Mouse (Mus musculus): ENCODE data around the gene Eef1g.
A peak's percentile ranks its signal among the peaks of the same experiment; 100 is the strongest.
"Not testable (repeated sequence)": the region's sequence is repeated elsewhere in the genome, so short reads cannot be mapped to it uniquely, and the experiment has no call there.

The Eef1g gene

DNA sequence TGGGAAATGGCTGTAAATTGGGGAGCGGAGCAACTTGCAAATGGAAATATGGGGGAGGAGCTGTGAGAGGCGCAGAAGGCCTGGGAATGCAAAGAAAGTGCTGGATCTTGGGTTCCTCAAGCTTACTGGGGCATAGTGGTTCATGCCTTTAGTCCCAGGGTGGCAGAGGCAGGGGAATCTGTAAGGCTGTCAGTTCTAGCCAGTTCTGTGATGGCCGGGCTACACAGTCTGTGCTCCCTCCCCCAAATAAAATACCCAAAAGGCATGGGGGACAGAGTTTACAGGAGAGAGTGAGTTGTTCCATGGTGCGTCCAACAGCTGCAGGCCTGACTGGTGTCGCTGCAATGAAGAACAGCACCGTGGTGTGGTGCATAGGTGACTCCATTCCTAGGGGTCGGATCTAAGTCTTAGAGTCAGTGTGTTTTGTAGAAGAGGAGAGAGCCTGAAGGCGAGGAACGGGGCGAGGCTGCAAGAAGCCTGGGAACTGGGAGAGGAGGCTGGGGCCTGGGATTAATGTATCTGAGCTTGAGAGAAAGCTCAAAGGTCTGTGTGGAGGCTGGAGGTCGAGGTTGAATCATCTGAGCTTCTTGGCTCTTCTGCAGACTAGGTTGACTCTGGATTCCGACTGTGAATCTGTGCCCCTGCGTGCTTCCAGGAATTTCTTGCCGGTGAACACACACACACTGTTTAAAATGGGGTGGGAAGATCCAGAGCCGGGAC lies 21.7 kb downstream of the Eef1g start:
- no peak for DNase-seq

DNA sequence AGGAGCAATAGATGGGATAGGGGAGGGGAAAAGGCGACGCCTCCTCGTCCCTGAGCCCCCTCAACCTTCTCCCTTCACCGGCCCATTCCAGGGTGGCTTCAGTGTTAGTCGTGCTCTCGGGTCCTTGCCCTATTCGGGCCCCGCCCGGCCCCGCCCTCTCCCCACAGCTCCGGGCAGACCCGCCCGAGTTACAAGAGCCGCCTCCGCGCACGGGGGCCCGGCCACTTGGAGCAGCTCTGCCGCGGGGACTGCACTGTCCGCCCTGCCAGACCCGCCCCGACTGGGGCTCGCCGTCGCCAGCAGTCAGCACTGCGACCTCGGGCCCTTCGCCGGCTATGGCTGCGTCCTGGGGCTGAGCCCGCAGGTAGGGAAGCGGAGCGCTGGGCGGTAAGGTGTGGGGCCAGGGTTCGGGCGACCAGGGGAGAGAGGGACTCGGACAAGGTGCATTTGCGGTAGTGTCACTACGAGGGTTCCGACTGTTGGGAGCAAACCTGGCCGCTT lies 22.3 kb downstream of the Eef1g start, which contains the start of gene Ahnak:
Ahnak (plus strand) TSS at position 219 of the 501 bp plus-strand sequence.
- peak; percentile 87 for DNase-seq

DNA sequence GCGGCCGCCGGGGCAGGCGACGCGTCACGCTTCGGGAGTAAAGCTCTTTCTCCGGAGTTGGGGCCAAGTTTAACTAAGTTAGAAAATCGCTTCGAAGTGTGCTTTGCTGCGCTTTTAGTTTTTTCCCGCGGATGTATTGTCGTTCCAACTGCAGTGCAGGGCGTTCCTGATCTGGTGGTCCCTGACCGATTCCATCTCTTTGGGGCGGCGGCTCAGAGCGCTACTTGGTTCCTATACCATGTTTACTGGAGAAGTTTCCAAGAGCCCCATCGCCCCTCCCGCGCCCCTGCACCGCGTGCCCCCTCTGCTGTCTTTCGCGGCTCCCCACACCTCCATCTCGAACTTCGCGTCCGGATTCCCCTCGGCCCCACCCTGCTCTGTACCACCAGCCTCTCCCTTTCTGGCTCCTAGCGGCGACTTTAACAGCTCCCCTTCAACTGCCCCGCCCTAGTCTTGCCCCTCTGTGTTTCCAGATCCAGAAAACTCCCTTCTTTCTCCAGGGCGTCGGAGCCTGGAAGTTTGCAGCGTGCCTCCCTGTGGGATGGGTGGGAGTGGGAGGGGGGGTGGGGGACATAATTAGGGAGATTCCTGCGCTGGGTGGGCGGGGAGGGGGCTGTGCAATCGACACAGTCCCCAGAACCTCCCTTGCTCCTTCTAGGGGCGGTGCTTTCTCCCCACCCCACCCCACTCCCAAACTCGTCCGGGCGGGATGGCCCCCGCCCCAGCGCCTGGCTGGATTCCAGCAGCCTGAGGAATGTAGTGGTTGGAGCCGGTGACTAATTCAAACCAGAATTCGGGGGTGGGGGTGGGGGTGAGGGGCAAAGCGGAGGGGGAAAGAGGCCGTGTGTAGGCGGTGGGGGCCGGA lies 23.0 kb downstream of the Eef1g start:
- DNase-seq: peak; percentile 94

DNA sequence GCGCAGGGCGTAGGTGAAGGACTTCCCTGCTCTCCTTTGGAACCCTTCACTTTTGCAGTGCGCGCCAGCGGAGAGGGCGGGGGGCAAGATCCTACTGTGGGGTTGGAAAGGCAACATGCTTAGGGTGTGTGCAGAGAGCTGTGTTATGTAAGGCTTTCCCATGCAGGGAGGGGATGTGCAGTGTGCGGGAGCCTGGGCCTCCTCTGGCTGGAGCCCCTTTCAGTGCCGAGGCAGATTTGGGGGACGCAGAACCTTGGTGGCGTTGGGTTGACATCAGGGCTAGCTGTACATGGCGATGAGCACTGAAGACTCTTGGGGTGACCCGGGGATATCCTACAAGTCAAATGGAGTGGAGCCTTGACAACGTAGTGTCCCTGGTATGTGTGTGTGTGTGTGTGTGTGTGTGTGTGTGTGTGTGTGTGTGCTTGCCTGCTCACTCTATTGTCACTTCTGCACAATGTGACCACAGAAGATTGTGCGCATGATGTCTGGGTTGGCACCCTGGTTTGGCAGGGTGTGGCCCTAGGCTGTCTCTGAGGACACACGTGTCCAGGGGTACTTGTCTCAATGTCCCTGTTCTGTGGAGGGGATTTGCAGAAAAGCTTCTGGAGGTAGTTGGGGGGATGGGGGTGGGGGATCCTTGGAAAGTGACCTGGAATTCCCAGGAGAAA lies 23.7 kb downstream of the Eef1g start:
- no peak for DNase-seq

DNA sequence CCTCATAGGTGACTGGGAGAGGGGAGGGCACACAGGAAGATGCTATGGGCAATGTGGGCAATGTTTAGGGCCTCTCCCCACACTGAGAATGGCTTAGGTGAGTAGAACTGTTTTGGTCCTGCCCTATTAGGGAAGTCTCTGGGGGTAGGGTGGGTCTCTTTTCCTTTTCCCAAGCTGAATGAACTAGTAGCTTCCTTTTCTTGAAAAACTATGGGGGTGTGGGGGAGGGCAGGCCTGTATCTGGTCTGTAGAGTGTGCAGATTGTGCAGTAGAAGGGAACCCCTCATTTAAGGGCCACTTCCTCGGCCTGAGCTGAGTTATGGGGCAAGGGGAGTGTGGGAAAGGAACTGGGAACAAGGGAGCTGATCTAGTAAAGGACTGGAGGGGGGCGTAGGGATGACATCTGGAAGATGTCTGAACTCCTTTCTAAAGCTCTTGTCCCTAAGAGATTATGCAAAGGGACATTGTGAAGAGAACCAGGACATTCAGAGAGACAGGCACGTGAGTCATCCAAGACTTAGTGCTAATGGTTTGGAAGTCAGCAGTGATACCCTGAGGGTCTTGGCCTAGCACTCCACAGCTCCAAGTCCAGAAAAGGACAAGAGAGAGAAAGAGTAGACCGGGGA lies 24.5 kb downstream of the Eef1g start:
- DNase-seq: no peak

DNA sequence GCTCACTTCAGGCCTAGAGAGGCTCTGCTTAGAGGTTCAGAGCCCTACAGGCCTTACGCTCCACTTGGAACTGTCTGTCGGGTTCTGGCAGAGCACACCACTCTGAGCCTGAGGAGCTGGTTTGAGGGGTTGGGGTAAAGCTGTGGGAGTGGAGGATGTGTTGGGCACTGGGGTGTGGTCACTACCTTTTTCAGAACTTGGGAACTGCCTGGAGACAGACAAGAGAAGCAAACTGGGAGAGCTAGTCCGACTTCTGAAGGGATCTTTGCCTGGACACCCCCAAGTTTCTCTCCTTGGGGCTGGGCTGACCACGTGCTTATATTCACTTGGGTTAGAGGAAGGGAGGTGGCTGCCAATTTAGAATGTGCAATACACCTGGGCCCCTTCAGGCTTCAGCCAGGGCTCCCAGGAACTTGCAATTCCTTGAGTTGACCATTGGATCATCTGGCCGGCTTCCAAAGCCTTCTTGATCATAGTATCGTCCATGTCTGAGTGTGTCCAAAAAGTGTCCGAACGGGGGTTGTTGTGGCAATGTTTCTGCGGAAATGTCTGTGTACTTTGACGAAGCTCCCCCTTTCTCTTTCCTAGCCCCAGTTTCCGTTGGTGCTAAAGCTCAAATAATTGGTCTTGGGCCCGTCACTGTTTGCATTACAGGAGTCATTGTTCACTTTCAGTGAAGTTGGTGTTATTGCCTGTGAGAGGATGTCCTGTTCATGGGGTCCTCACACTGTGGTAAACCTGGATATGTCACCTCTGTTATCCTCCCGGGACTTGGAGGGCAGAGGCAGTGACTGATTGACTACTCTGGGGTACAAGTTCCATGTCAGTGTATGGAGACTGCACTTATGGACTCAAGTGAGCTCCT lies 25.3 kb downstream of the Eef1g start:
- DNase-seq: peak; percentile 62

DNA sequence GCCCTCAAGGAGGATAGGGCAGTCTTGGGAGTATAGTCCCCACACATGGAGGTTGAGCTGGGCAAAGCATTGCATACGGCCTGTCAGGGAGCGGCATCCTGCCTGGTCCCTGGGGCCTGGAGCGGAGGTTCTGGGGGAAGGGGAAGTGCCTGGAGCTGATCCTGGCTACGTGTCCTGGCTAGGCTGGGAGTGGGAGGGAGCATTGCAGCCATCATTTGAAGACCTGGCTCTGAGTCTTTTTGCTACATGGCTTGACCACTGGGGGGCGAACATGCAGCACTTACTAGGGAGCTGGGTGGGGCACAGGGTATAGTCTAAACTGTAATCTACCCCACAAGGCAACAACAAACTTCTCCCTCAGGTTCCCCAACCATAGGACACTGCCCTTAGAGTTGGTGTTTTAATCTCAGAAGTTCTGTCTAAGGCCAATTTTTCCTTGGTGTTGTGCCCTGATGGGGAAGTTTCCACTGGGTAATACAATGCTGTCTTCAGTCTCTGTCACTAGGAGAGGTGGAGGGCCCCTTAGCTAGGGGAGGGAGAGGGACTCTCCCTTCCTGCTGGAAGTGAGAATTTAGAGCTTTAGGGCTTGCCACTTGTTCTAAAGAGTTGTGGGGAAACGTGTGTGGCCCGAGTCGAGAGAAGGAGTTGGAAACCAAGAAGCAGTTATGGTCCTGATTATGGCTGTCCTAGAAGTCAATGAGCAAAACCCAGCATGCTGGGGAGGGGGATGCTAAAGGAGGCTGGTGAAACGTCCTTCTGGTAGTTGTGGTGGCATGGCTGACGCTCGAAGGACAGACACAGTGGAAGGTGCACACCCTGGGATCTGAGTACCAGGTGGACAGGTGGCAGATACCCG lies 26.2 kb downstream of the Eef1g start:
- peak; percentile 91 for DNase-seq

DNA sequence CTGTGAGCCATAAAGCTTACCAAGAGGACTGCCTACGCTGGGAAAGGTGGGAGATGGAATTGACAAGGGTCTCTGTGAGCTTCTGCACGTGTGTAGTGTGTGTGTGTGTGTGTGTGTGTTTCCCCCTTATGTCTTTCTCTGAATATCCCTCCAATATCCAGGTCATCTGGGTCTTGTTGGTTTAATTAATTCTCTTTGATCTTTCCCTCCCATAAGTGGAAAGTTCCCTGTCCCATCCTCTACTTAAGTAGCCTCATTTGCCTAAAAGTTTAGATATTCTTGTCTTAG lies 26.7 kb downstream of the Eef1g start:
- DNase-seq: no peak

DNA sequence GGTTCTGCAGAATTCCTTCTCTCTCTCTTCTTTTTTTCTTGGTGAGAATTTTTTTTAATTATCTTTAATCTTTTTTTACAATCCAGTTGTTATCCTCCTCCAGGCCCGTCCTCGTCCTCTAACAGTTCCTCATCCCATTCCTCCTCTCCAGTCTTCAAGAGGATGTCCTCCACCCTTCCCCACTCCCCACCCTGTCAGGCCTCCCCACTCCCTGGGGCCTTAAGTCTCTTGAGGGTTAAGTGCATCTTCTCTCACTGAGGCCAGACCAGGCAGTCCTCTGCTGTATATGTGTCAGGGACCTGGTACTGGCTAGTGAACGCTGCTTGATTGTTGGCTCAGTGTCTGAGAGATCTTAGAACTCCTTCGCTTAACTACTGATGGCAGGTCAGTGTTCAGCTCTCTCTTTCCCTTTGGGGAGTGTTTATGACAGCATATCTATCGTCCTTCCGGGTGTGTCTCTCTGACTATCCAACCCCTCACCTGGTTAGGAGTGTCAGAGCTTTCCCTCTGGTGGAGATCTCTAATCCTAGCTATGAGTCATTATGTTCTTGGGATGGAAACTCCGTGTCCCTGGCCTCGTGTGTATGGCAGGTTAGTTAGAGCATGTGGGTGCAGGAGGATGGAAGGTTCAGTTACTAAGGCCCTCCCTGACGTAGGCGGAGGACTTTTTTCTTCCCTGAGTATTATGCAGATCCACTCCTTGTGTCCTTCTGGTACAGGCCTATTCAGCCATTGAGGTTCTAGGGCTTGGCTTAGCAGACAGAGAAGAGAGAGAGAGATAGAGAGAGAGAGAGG lies 28.2 kb downstream of the Eef1g start:
- DNase-seq: no peak

DNA sequence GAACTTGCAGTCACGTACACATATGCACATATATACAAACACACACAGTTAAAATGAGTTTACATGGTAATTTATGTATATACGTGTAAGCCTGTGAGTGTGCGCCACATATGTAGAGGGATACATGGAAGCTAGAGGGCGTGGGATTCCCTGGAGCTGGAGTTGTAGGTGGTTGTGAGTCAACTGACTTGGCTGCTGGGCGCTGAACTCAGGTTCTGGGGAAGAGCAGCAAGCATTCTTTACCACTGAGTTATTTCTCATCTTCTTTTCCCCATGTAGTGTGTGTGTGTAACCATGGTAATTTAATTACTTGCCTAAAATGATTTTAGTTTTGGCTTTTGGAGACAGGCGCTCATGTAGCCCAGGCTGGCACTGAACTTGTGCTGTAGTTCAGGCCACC lies 29.8 kb downstream of the Eef1g start:
- DNase-seq: no peak

DNA sequence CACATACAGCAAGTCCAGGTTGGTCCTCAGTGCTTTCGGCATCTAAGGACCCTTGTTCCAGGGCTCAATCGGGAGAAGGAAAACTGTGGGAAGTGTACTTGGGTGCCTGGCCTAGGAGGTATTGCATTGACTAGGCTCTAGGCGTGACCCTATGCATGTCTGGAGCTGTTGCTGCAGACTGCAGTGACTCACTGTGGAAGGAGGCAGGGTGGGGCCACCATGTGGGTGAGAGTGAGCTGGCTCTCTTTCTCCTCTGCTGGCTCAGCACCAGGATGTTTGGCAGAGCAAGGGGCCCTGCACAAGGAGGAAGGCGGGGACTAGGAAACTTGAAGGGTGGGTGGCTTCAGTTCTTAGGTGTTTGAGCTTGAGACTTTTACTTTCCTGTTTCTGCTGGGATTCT lies 30.7 kb downstream of the Eef1g start:
- DNase-seq: peak; percentile 88

DNA sequence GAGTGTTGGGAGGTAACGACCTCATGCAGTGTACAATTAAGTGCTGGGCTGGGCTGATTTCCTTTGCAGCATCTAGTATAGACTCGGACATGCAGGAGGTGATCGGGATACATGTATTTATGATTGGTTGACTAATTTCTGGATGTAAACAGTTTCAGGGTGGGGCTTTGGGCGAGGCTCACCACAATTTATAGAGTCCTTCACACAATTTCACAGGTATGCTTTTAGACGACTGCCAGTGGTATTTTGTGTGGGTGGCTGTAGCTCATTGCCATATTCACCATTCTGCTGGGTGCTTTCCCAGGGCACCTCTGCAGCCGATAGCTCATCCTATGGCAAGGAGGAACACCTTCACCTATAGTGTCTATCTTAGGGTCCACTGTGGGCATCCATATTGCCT lies 31.7 kb downstream of the Eef1g start:
- DNase-seq: no peak

DNA sequence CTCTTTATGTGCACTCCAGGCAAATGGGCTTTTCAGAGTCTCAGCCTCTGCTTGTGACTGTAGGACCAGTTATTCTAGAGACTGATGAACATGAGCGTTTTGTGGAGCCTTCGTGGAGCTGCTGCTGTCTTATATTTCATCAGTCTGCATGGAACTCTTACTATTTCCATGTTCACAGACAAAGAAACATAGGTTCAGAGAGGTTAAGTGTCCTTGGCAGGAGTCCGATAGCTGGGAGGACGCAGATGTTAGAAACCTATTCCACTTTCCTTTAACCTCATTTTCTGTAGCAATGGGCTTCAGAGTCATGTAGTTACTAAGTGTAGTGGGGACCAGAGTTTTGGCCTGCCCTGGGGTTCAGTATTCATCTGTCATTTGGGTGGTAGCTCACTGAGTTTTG lies 32.4 kb downstream of the Eef1g start:
- DNase-seq: peak; percentile 61

DNA sequence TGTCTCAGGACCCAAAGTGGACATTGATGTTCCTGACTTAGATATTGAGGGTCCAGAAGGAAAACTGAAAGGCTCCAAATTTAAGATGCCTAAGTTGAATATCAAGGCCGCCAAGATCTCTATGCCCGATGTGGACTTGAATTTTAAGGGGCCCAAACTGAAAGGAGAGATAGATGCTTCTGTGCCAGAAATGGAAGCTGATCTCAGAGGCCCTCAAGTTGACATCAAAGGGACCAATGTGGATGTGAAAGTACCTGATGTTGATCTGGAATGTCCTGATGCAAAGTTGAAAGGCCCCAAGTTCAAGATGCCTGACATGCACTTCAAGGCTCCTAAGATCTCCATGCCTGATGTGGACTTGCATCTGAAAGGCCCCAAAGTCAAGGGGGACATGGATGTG lies 40.1 kb downstream of the Eef1g start:
- DNase-seq: not testable (repeated sequence)

DNA sequence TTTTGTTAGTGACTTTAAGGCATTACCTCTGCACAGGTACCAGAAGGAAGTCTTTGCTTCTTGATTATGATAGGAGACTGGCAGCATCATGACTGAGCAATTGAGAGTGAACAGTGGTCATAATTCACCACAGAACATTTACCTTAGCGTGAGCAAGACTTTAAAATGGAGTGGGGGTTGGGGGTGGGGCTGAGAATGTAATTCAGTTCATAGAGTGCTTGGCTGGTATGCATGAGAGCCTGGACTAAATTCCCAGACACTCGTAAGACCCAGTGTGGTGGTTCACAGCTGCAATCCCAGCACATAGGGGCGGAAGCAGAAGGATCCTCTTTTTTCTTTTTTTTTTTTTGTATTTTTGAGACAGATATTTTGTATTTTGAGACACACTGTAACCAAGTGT lies 52.5 kb downstream of the Eef1g start:
- DNase-seq: no peak

DNA sequence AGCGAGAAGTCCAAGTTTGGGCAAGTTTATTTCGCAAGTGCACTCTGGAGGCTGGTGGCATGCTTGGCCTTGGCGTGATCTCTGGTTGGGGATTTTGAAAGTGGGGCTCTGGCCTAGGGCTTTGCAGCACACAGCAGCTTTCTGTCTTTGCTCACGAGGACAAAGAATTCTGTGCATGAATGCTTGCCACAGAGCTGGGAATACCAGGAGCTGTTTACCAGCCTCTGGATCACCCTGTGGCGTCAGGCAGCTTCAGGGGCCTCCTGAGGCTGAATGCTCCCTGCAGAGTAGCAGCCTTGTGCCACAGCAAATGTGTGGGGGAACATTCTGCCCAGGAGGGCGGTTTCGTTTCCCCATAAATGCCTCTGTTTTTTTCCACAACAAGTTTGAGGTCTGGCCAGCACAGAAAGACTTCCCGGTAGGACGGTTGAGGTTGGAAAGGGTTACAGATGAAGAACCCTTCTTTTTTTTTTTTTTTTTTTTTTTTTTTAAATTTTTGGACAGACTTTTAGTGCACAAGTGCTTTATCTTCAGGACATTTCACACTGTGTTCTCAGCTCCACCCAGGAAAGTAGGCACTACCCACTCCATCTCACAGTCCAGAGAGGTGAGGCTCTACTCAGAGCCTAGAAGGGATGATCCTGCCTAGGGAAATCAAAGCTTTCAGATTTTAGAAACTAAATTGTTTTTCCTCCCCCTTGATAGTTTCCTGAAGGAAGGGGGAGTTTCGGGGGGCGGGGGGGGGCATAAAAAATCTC lies 56.4 kb downstream of the Eef1g start:
- DNase-seq: peak; percentile 58

DNA sequence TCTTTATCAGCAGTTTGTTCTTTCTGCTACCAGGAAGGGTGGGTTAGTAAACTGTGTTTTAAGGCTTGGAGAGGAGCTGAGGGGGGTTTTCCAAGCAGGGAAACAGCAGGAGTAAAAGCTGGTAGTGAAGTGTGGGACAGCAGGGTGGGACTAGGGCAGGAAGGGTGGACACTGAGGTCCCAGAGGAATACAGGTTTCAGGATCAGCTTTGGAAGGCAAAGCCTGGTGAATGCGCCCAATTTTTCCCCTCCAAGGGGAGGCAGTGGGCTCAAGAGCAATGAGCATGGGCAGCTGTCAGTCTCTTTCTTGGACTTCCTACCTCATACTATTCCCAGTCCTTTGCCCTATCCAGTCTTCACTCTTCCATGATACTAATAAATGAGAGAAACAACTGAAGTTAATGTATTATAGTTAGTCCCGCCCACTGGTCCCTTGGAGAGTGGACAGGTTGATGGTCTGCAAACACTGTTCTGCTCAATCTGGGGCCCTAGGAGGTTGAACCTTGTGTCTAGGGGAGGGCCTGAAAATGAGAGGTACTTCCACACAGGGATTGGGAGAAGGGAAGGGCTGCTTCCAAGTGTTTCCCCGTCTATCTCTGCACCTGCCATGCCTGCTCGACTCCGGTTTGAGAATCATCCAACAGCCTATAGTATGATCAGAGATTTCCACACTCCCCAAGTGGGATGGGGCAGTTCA lies 58.9 kb downstream of the Eef1g start:
- DNase-seq: no peak

DNA sequence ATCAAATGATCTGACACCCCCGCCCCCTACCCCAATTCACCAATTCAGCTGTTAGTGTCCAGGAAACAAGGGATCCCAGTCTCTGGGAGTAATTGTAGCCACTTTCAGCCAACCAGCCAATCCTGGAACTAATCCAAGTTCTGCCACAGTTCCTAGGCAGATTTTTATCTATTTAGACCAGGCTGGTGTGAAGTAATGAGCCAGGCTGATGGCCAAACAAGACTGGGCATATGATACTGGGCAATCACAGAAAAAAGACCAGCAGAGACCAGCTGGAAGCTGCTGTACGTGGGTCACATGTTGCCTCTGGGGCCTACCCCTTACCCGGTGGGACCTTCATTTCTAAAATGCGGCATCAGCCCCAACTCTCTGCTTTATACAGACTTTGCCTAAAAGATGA lies 59.8 kb downstream of the Eef1g start:
- peak; percentile 26 for DNase-seq

DNA sequence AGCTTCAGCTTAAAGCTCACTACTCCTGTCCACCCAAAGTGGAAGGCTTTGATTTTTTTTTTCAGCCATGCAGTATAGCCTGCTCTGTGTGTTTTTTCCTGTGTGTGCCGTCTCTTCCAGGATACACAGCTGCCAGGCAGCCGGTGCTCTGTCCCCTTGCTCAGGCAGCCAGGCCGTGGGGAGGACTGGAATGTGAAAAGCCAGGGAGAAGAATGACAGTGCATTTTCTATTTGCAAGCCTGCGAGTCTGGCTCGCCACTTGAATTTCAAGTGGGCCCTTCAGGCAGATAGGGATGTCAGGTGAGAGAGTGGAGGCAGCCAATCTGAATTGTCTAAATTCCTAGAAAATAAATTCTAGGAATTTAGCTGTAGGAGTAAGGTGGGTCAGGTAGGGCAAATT lies 61.0 kb downstream of the Eef1g start:
- peak; percentile 48 for DNase-seq
